Mouse (Mus musculus) ES-Bruce4 (cell line): ENCODE data around the gene Pex6.

ENCODE experiments used
- CTCF ChIP-seq: IDR thresholded peaks from one replicate; pipeline ENCODE4 v1.8.1; 2011; ENCODE audit warnings: low read depth, low read length
- EP300 ChIP-seq: IDR thresholded peaks from 2 replicates; pipeline ENCODE4 v1.6.1; 2011; ENCODE audit warnings: low read depth, low read length; ENCODE audit not compliant: insufficient read depth
- POLR2A ChIP-seq: IDR thresholded peaks from one replicate; pipeline ENCODE4 v1.8.1; 2011; ENCODE audit warnings: low read length; ENCODE audit not compliant: insufficient read depth

DNA sequence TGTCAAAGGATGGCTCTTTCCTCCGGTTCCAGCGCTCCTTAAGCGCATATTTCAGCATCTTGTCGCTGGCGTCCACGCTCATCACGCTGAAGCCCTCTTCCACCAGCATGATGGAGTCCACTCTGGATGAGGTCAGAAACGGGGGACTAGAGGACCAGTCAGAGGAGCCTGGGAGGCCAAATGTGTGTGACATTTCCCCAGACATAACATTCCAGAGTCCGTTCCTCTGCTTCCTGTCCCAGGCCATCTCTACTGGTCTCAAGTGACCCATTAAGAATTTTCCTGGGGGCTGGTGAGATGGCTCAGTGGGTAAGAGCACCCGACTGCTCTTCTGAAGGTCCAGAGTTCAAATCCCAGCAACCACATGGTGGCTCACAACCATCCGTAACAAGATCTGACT, 16.0 kb downstream of the Pex6 start:
- TF ChIP-seq POLR2A (no peak), CTCF (no peak), EP300 (no peak)
